Mouse (Mus musculus): ENCODE measurements at regions not wholly inside any gene's neighbourhood (a gene's known extent, or its start where the extent isn't known, plus 50 kb on each side); places are given as distances from the start of the nearest gene placed in this dataset.

DNA sequence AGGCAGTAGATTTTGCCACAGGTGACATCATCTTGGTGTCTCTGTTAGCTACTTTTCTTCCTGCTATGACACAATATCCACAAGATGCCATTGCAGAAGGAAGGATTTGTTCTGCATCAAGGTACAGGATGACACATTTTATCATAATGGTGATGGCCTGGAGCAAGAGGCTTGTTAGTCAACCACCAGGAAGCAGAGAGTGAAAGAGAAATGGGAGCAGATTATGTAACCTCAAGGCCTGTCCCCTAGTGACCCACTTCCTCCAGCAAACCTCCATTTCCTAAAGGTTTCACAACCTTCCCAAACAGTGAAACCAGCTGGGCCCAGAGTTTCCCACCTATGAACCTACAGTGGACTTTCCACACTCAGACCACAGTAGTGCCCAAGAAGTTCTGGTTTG, 640.3 kb downstream of the Zfp706 start:
- Histone ChIP-seq H3K27me3 (ENCODE audit: control insufficient read depth, insufficient read depth, insufficient read length) (no peaks in the 10 kb centered on the region), H3ac (ENCODE audit: control insufficient read depth, insufficient read length) (no peak overlapping the region), H3K36me3 (ENCODE audit: control insufficient read depth, insufficient read depth) (no peaks in the 10 kb centered on the region), H3K4me3 (no peak overlapping the region), H3K79me2 (ENCODE audit: control insufficient read depth, insufficient read depth) (no peaks in the 10 kb centered on the region), H3K4me2 (ENCODE audit: low read depth) (no peak overlapping the region)
- no peak for TF ChIP-seq POLR2AphosphoS2 (IDR thresholded peaks at IDR 0.05; ENCODE audit: insufficient read length, low read depth)
- no peak for TF ChIP-seq CEBPB (IDR thresholded peaks at IDR 0.05; ENCODE audit: insufficient read depth, poor library complexity, severe bottlenecking)
- no peak for TF ChIP-seq E2F4 (IDR thresholded peaks at IDR 0.05; ENCODE audit: insufficient read depth)
- no peak for TF ChIP-seq SRF (IDR thresholded peaks at IDR 0.05; ENCODE audit: control insufficient read depth, insufficient read length, low read depth)
- TF ChIP-seq TCF12 (IDR thresholded peaks at IDR 0.05; ENCODE audit: insufficient read depth, poor library complexity, severe bottlenecking): no peak
- no peak for TF ChIP-seq POLR2A (IDR thresholded peaks at IDR 0.05; ENCODE audit: insufficient read length, low read depth)
- no peak for TF ChIP-seq MYOD1 (IDR thresholded peaks at IDR 0.05; ENCODE audit: control insufficient read depth in 1 of 3, insufficient read length in 2 of 3, low read depth in 2 of 3)
- no peak for TF ChIP-seq TCF3 (IDR thresholded peaks at IDR 0.05; ENCODE audit: insufficient read length, low read depth)
- TF ChIP-seq MAX (IDR thresholded peaks at IDR 0.05; ENCODE audit: low read depth): no peak
- no peak for TF ChIP-seq MYOG (IDR thresholded peaks at IDR 0.05; ENCODE audit: control insufficient read depth in 1 of 3, insufficient read depth in 1 of 3, insufficient read length in 2 of 3, low read depth in 2 of 3)
- no peak for TF ChIP-seq USF1 (IDR thresholded peaks at IDR 0.05; ENCODE audit: low read depth)
- TF ChIP-seq REST (IDR thresholded peaks at IDR 0.05; ENCODE audit: insufficient read depth, insufficient read length): no peak

DNA sequence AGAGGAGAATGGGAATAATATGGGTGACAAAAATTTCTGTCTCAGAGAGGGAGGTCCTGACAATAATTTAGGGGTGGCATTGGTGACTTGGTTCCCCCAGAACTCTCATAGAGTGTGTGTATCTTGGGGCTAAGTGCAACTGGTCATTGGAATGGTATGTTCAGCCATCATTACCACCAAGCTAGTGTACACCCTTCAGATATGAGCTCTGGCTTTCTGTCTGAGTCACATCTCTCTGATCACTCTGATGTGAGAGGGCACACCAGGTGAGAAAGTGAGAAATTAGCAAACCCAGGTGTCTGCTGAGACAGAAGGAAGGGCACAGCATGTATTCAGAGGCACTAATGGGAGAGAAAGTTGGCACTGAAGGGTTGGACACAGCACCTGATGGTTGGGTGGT, 642.8 kb downstream of the Zfp706 start:
- no peak overlapping the region for H3ac ChIP-seq (ENCODE audit: control insufficient read depth, insufficient read length)
- no peaks in the 10 kb centered on the region for H3K27me3 ChIP-seq (ENCODE audit: control insufficient read depth, insufficient read depth, insufficient read length)
- no peaks in the 10 kb centered on the region for H3K79me2 ChIP-seq (ENCODE audit: control insufficient read depth, insufficient read depth)
- H3K4me2 ChIP-seq (ENCODE audit: low read depth): no peak overlapping the region
- no peaks in the 10 kb centered on the region for H3K36me3 ChIP-seq (ENCODE audit: control insufficient read depth, insufficient read depth)
- no peak overlapping the region for H3K4me3 ChIP-seq
- TF ChIP-seq MYOD1 (IDR thresholded peaks at IDR 0.05; ENCODE audit: control insufficient read depth in 1 of 3, insufficient read length in 2 of 3, low read depth in 2 of 3): no peak
- TF ChIP-seq CEBPB (IDR thresholded peaks at IDR 0.05; ENCODE audit: insufficient read depth, poor library complexity, severe bottlenecking): no peak
- no peak for TF ChIP-seq REST (IDR thresholded peaks at IDR 0.05; ENCODE audit: insufficient read depth, insufficient read length)
- TF ChIP-seq USF1 (IDR thresholded peaks at IDR 0.05; ENCODE audit: low read depth): no peak
- no peak for TF ChIP-seq E2F4 (IDR thresholded peaks at IDR 0.05; ENCODE audit: insufficient read depth)
- TF ChIP-seq TCF12 (IDR thresholded peaks at IDR 0.05; ENCODE audit: insufficient read depth, poor library complexity, severe bottlenecking): no peak
- no peak for TF ChIP-seq MAX (IDR thresholded peaks at IDR 0.05; ENCODE audit: low read depth)
- TF ChIP-seq POLR2A (IDR thresholded peaks at IDR 0.05; ENCODE audit: insufficient read length, low read depth): no peak
- TF ChIP-seq SRF (IDR thresholded peaks at IDR 0.05; ENCODE audit: control insufficient read depth, insufficient read length, low read depth): no peak
- no peak for TF ChIP-seq POLR2AphosphoS2 (IDR thresholded peaks at IDR 0.05; ENCODE audit: insufficient read length, low read depth)
- no peak for TF ChIP-seq MYOG (IDR thresholded peaks at IDR 0.05; ENCODE audit: control insufficient read depth in 1 of 3, insufficient read depth in 1 of 3, insufficient read length in 2 of 3, low read depth in 2 of 3)
- TF ChIP-seq TCF3 (IDR thresholded peaks at IDR 0.05; ENCODE audit: insufficient read length, low read depth): no peak

DNA sequence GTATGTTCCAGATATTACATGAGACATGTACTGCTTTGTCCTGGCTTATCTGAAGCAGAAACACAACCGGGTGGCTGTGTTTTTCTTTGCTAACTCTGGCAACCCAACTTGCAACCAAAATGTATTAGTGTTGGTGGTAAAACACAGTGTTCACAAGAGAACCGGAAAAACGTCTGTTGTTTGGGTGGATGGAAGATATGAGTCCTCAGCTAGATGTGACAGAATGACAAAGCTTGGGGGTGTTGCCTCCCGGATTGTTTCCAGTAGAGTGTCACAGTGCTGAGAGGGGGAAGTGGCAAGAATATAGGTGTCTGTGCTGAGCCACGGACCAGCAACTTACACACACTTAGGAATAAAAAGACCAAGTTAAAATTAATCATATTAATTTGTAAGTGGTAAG, 643.5 kb downstream of the Zfp706 start:
- TF ChIP-seq POLR2AphosphoS2 (IDR thresholded peaks at IDR 0.05; ENCODE audit: insufficient read length, low read depth) (no peak), E2F4 (IDR thresholded peaks at IDR 0.05; ENCODE audit: insufficient read depth) (no peak)
- Histone ChIP-seq H3K36me3 (ENCODE audit: control insufficient read depth, insufficient read depth) (no peaks in the 10 kb centered on the region), H3K4me2 (ENCODE audit: low read depth) (no peak overlapping the region), H3K79me2 (ENCODE audit: control insufficient read depth, insufficient read depth) (no peaks in the 10 kb centered on the region), H3ac (ENCODE audit: control insufficient read depth, insufficient read length) (no peak overlapping the region), H3K4me3 (no peak overlapping the region), H3K27me3 (ENCODE audit: control insufficient read depth, insufficient read depth, insufficient read length) (no peaks in the 10 kb centered on the region)

DNA sequence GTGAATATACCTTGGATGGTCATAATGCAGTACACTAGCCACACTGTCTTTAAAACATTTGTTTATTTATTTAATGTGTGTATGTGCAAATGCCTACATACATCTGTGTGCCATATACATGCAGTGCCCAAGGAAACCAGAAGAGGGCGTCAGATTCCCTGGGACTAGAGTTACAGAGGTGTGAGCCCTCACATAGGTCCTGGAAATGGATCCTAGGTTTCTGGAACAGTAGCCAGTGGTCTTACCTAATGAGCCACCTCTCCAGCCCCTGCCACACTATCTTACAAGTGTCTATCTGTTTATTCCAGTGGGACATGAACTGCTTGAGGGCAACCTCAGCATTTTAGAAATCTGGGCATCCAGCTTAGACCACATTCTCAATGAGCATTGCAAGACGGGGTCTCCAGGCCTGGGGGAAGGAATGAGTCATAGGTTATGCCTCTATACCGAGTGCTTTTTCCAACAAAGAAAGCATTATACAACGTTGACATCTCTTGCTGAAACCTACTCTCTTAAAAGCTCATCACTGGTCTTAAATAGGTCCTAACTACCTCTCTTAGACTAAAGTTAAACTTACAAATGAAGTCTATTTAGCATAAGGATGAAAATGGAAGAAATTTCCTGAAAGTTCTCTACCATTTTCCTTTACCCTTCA, 644.5 kb downstream of the Zfp706 start:
- Histone ChIP-seq H3K4me3 (no peak overlapping the region), H3K79me2 (ENCODE audit: control insufficient read depth, insufficient read depth) (no peaks in the 10 kb centered on the region), H3K36me3 (ENCODE audit: control insufficient read depth, insufficient read depth) (no peaks in the 10 kb centered on the region), H3K27me3 (ENCODE audit: control insufficient read depth, insufficient read depth, insufficient read length) (no peaks in the 10 kb centered on the region), H3K4me2 (ENCODE audit: low read depth) (no peak overlapping the region), H3ac (ENCODE audit: control insufficient read depth, insufficient read length) (no peak overlapping the region)
- no peak for TF ChIP-seq USF1 (IDR thresholded peaks at IDR 0.05; ENCODE audit: low read depth)
- TF ChIP-seq CEBPB (IDR thresholded peaks at IDR 0.05; ENCODE audit: insufficient read depth, poor library complexity, severe bottlenecking): no peak
- no peak for TF ChIP-seq TCF3 (IDR thresholded peaks at IDR 0.05; ENCODE audit: insufficient read length, low read depth)
- no peak for TF ChIP-seq MYOD1 (IDR thresholded peaks at IDR 0.05; ENCODE audit: control insufficient read depth in 1 of 3, insufficient read length in 2 of 3, low read depth in 2 of 3)
- TF ChIP-seq MAX (IDR thresholded peaks at IDR 0.05; ENCODE audit: low read depth): no peak
- no peak for TF ChIP-seq REST (IDR thresholded peaks at IDR 0.05; ENCODE audit: insufficient read depth, insufficient read length)
- TF ChIP-seq E2F4 (IDR thresholded peaks at IDR 0.05; ENCODE audit: insufficient read depth): no peak
- TF ChIP-seq POLR2A (IDR thresholded peaks at IDR 0.05; ENCODE audit: insufficient read length, low read depth): no peak
- no peak for TF ChIP-seq MYOG (IDR thresholded peaks at IDR 0.05; ENCODE audit: control insufficient read depth in 1 of 3, insufficient read depth in 1 of 3, insufficient read length in 2 of 3, low read depth in 2 of 3)

DNA sequence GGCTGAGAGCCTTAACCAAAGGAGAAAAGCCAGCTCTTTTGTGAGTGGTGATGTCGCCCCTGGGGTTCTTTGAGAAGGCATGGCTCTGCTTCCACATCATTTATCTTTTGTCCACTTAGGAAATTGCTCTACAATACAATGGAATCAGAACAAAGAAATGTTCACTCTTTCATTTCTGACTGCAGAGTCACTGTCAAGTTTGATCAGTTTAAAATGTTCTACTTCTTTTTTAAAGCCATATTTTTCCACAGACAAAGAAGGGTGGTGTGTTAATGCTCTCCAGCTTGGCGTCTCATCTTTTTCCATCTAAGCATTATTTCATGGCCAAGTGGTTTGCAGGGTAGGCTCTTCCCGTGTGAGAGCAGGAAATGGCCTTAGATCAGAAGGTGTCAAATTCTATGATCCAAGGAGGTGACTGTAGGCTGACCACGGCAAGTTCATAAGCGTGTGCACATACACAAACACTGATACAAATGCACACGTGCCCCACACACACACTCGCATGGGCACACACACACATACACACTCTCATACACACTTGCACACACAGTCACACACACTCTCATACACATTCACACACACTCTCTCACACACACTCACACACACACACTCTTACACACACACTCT, 645.9 kb downstream of the Zfp706 start:
- Histone ChIP-seq H3K4me3 (no peak overlapping the region), H3K4me2 (ENCODE audit: low read depth) (no peak overlapping the region), H3K27me3 (ENCODE audit: control insufficient read depth, insufficient read depth, insufficient read length) (no peaks in the 10 kb centered on the region), H3ac (ENCODE audit: control insufficient read depth, insufficient read length) (no peak overlapping the region), H3K79me2 (ENCODE audit: control insufficient read depth, insufficient read depth) (no peaks in the 10 kb centered on the region), H3K36me3 (ENCODE audit: control insufficient read depth, insufficient read depth) (no peaks in the 10 kb centered on the region)
- no peak for TF ChIP-seq E2F4 (IDR thresholded peaks at IDR 0.05; ENCODE audit: insufficient read depth)
- no peak for TF ChIP-seq CEBPB (IDR thresholded peaks at IDR 0.05; ENCODE audit: insufficient read depth, poor library complexity, severe bottlenecking)
- TF ChIP-seq MAX (IDR thresholded peaks at IDR 0.05; ENCODE audit: low read depth): no peak
- no peak for TF ChIP-seq REST (IDR thresholded peaks at IDR 0.05; ENCODE audit: insufficient read depth, insufficient read length)
- no peak for TF ChIP-seq TCF3 (IDR thresholded peaks at IDR 0.05; ENCODE audit: insufficient read length, low read depth)

Data from myocyte (in vitro differentiated cells).